Mouse (Mus musculus) left cerebral cortex, adult 11 months (tissue): Measurements from ENCODE around the gene Cul1.

Experiments
- DNase-seq: peaks from one replicate; pipeline ENCODE4 v3.0.0; 2022; ENCODE audit warnings: low spot score

Gene Cul1

DNA sequence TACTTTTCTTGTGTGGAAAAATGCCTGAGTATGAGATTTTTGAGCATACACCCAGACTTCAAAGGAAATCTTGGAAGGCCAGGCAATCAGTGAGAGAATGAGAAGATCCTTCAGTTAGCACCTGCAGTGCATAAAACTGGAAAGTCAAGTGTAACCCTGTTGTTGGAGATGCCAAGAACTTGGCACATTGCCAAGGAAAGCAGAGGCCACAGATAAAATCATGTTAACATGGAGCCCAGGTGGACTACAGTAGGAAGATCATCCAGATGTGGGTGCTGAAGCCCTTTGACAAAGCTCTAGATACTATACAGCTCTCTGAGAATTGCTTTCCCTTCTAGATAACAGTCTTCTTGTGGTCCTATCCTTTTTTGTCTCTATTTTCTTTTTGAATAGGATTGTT, 19.2 kb downstream of the Cul1 start:
- no peak for DNase-seq

DNA sequence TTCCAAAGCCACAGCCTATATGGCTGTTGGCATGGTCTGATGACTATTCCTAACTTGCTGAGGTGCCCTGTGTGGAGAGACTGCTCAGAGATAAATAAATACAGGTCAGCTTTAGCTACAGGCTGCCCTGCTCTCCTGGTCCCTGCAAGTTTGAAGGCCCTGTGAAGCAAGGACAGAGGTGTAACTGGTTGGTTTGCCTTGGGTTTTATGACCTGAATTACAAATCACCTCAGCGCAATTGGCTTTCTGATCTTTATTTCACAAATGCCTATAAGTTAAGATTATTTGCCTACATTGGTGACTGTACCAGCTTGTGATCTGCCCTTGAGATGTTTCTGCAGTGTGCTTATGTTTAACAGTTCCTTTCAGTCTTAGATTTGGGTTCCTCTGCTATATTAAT, 28.8 kb downstream of the Cul1 start:
- no peak for DNase-seq

DNA sequence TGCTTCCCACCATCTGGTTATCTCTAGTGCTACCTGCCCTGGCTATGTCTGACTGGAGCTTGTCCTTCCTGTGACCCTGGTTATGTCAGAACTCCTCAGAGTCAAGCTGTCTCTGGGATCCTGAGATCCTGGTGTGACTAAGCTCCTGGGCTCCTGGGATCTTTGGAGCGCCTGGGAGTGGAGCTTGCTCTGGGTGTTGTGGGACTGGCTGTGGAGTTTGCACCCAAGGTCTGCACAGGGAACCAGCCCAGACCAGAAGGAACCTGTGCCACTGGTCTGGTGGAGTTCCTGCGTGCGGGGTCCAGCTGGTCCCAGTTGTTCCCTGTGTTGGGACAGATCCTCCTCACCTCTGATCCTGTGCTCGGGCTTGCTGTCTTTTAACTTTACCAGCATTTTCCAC, 41.4 kb downstream of the Cul1 start:
- no peak for DNase-seq

DNA sequence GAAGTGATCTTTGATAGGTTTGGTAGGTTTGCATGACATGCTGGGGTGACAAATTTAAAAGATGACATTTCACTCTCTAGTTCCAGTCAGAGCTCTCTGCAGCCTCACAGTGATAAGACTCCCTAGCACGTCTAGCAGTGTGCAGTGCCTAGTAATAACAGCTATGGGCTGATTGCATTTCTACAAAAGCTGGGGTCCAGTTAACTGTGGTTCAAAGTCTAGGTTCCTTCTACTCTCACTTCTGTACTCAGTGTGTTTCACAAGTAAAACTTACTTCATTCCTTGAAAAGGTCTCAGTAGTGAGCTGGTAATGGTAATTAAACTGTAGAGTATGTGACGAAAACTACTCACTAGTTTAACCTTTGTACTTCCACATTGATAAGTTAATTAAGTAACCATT, 66.8 kb downstream of the Cul1 start:
- no peak for DNase-seq

DNA sequence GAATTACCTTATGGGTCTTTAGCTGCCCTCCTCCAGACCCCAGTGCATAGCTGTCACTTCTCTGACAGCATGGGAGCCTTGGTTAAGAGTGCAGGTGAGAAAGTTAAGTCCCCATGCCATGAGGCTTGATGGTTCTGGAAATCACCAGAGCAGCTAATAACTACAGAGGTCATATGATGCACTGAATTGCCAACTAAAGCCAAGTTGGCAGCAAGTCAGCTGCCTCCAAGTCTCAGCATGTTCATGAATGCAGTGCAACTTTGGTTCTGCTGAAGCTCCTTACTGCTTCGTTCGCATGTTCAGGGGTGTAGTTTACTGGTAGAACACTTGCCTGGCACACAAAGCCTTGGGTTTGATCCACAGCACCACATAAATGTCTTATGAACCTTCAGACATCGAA, 69.2 kb downstream of the Cul1 start:
- no peak for DNase-seq

DNA sequence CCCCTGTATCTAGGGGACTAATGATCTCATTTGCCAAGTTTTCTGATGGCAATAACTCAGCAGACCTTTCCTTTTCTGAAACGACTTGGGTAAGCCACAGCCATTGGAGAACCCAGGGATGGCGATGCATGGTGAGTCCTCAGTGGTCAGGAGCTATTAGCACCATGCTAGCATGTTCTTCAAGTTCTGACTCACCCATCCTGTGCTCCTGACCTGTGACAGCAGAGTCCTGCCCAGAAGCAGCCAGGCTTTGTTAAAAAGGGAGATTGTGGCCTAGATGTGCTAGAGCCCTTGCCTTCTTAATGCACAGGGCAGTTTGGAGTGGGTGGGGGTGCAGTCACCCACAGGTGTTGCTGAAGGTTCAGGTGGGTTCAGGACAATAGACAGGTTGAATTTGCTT, 71.8 kb downstream of the Cul1 start:
- DNase-seq, result no peak

DNA sequence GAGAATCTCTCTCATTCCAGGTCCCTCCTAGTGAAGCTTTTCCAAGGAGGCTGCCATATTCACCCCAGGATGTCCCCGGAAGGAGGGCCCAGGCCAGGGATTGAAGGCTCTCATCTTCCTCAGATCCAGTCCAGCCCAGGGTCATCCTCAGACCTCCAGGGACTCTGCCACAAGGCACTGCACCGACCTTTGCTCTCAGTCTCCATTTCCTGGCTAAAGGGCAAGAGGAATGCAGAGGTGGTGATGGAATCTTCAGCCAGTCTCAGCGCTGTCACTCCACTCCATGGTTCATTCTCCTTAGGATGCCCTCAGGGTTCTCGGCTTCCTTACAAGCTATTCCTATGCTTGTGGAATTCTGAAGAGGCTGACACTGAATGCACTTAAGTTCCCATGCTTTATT, 73.2 kb downstream of the Cul1 start:
- no peak for DNase-seq

DNA sequence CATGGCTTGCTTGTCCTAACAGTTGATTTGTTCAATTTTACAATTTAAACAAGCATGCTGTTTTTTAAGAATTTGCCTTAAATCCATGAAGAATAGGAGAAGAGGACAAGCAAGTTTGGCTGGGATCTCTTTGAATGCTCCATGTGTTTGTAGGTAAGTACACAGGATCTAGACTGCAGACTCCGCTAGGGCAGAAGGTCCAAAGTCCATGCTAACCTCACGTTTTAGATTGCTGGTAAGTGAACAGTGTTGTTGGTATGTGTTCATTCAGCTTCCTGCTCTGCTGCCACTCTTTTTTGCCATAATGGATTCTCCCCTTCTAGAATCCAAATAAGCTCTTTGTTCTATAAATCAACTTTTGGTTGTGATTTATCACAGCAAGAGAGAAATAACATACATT, 73.9 kb downstream of the Cul1 start:
- no peak for DNase-seq

DNA sequence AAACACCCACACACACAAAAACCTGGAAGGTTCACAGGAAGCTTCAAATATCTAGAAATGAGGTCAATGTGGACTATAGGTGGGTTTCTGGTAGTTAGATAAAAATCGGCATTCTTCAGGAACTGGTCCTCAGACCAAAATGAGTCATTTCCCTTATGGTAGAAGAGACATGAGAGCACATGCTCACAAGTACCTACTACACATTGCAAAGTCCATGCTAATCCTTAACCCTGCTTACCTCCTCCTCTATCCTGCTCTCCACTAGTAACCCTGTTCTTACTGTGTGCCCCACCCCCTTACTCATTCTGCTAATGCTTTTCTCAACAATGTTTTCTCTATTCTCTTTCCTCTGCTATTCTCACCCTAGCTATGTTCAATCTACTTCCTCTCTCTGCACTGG, 74.5 kb downstream of the Cul1 start:
- no peak for DNase-seq

DNA sequence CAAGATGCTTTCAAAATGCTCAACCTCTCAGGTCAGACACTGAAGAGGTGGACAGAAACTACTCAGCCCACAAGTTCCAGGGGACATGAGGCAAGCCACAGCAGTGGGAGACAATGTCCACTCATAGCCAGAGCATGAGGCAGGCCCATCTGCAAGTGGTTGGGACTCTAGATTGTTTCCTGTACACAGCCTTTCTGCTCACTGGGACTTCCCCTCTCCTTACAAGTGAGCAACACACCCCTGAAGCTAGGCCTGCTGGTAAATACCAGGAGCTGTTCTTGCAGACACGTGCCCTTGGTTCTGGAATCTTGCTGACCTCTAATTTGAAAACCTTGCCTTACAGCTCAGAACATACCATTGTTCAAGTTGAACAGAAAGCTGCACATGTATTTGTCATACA, 79.3 kb downstream of the Cul1 start:
- no peak for DNase-seq

DNA sequence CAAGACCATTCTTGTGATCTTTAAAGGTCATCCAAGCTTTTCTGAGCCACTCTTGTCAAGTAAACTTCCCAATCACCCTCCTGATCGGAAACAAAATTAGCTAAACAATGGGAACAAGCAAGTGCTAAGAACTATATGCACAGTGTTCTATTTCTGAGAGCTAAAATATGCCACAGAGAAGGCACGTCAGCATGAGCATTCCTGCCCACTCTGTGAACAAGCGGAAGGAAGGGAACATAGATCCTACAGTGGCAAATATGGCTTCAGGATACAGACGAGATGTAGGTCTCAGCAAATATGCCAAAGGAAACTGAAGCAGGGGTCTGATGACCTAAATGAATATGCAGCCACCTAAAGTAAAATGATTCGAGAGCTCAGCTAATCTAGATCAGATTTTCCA, 82.1 kb downstream of the Cul1 start:
- DNase-seq, result no peak

DNA sequence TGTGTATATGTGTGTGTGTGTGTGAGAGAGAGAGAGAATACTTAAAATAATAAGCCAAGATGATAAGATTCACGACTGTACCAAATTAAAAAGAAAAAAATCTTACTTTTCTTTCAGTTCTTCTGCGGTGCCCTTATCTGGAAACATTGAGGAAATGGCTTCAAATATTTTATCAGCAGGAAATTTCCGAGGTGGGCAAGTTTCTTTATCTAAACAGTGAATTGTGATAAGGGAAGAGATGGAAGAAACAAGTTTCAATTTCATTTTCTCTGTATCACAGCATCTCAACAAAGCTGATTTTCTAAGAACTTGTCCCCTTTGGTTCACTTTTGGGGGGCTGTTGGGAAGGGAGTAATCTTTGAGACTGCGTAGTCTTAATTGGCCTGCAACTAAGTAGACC, 99.1 kb downstream of the Cul1 start:
- DNase-seq, result no peak

DNA sequence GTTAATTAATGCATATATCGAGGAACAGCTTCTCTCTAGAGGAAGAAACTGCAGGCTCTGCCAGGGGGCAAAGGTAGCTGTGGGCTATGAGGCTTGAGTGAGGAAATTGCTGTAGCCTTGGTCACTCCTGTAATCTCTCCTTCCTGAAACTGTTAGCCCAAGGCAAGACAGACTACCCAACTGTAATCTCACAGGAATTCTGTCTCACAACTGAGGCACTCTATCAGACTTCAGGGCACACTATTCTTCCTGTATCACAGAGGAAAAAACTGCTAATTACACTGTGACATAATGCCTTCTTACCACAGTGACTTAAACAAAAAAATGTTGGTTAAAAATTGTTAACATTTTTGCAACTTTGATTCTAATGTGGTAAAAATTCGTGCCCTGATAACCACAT, 106.1 kb downstream of the Cul1 start:
- no peak for DNase-seq

DNA sequence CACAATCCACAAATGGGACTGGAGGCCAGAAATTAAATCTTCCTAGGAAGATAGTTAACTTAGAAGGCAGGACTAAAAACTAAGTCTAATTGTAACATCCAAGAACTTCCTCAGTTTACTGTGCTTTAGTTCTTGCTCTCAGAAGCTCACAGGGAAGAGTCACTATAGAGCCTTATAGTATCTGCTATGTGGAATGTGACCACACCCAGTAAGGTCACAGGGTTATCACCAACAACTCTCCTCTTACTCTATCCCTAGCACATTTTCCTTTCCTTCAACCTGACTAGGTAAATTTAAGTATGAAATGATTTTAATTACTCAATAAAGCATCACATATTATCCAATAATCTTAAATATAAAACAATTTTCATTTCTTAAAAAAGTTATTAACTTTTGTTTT, 107.2 kb downstream of the Cul1 start:
- DNase-seq, result no peak

DNA sequence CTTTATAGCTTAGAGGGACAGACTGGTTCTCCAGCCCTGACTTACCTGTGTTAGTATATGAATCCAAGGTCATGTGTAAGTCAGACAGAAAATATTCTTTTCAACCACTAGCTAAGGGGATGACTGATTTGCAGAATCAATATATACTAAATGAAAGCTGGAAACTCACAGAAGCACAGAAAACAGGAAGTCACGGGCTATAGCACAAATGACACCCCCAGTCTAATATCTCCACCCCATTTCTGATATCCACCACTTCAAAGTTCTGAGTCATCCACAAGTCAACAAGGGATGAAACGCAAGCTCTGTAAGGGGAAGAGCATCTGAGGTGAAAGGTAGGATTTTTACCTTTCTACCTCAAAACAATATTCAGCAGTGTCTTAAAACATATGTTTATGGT, 107.6 kb downstream of the Cul1 start:
- DNase-seq, result no peak

DNA sequence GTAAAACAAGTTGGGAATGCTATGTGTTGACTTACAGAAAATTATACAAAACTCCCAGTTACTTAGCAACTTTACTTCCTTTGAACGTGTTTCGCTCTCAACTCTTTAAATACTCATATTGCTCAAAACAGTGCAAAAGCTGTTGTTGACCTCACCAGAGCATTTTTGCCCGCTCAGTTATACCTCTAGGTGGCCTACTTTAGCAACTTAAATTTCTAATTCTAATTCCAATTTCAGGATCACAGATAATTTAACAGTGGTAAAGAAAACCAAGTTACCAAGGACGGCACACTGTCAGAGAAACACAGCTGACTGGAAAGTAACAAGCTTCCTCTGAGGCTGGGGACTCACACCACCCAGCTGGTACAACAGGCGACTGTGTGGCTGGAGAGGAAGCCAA, 108.2 kb downstream of the Cul1 start:
- no peak for DNase-seq

DNA sequence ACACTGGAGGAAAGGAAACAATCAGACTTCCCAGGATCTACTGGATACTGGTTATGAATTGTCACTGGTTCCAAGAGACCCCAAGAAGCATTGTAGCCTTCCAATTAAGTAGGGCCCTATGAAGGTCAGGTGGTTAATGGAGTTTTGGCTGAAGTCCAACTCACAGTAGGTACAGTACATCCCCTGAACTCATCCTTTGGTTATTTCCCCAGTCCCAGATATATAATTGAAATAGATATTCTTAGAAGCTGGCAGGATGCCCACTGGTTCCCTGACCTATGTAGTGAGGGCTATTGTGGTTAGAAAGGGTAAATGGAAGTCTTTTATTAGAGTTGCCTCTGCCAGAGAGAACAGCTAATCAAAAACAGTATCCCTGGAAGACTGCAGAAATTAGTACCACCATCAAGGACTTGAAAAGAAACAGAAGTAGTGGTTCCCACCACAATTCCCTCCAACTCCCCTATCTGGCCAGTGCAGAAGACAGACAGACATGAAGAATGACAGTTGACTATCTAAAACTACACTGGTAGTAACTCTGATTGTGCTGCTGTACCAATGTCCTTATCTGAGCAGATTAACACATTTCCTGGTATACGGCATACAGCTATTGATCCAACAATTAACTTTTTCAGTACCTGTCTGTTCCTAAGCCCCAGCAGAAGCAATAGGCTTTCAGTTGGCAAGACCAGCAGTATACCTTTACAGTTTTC, 112.3 kb downstream of the Cul1 start:
- no peak for DNase-seq

DNA sequence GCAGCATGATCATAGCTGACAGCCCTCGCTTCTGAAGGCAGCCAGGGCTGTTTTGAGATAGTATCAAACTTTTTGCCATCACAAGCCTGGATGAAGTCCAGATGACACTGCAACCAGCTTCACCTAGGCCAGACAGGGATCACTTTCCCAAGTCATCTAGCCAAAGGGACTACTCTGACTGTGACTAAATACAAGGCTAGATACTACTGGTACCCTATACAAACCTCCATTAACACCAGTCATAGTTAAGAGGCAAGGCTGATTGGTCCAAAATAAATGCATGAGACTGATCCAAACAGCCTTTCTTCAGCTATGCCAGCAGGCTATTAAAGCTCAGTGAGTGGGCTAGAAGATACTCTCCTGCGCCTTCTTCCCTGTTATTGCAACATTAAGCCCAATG, 119.7 kb downstream of the Cul1 start:
- DNase-seq, result no peak
